Mouse (Mus musculus) forebrain, embryonic 11.5 days (tissue): ENCODE measurements around the gene 2610507B11Rik. TPM values are rescaled to one million over a fixed set of nuclear protein-coding genes. Genes with fewer than 3 reads are reported as not detected.

Experiments
- ATAC-seq: fragments of 200-750 bp; cut with Nextera tagmentation; replicated peaks from 2 replicates; pipeline ENCODE4 v1.8.0; 2017; ENCODE audit warnings: moderate TSS enrichment; ENCODE audit not compliant: low FRiP score
- DNase-seq: peaks from one replicate; pipeline ENCODE4 v3.0.0-alpha.2; 2017; ENCODE audit warnings: low spot score
- H3K27ac ChIP-seq: fragments of 300-500 bp; sonication (generic); 2 replicates; pipeline ENCODE4 v1.5.1; 2014; ENCODE audit warnings: low read depth, low read length
- H3K27me3 ChIP-seq: fragments of 300-500 bp; sonication (generic); 2 replicates; pipeline ENCODE4 v1.6.1; 2014; ENCODE audit warnings: mild to moderate bottlenecking, low read length, mixed read lengths; ENCODE audit not compliant: control insufficient read depth, insufficient read depth
- H3K36me3 ChIP-seq: fragments of 300-500 bp; sonication (generic); 2 replicates; pipeline ENCODE4 v1.6.1; 2014; ENCODE audit warnings: mild to moderate bottlenecking, low read length, moderate library complexity, mixed read lengths; ENCODE audit not compliant: control insufficient read depth, insufficient read depth
- H3K4me1 ChIP-seq: fragments of 300-500 bp; sonication (generic); replicated peaks from 2 replicates; pipeline ENCODE4 v1.6.1; 2014; ENCODE audit warnings: low read length, mixed read lengths; ENCODE audit not compliant: control insufficient read depth, insufficient read depth
- H3K4me2 ChIP-seq: fragments of 300-500 bp; sonication (generic); 2 replicates; pipeline ENCODE4 v1.6.1; 2014; ENCODE audit warnings: low read depth, mild to moderate bottlenecking, low read length, moderate library complexity, mixed read lengths; ENCODE audit not compliant: severe bottlenecking
- H3K4me3 ChIP-seq: fragments of 300-500 bp; sonication (generic); 2 replicates; pipeline ENCODE4 v1.5.1; 2014; ENCODE audit warnings: low read depth, low read length
- H3K9ac ChIP-seq: fragments of 300-500 bp; sonication (generic); 2 replicates; pipeline ENCODE4 v1.6.1; 2014; ENCODE audit warnings: low read length
- H3K9me3 ChIP-seq: fragments of 300-500 bp; sonication (generic); 2 replicates; pipeline ENCODE4 v1.6.1; 2016; ENCODE audit warnings: low read length, mixed read lengths; ENCODE audit not compliant: control insufficient read depth
- WGBS: fragments of 180-500 bp; shearing (Covaris S2); extraction: QIAGEN DNeasy Blood & Tissue Kit; methylation state at CpG from one replicate; pipeline ENCODE4 v1.1.7; 2014; 5-methylcytosine and 5-hydroxymethylcytosine counted together
- polyA plus RNA-seq: library from polyadenylated mRNA; unstranded; fragments of >200 nt; fragmentation: Nextera tagmentation; extraction: Ambion mirVana; gene quantifications from 2 replicates; pipeline ENCODE4 v1.2.1, GENCODE M21; 2014

The 2610507B11Rik gene
- polyA plus RNA-seq, 1 experiment from 2014 or later, result 84.6 TPM

DNA sequence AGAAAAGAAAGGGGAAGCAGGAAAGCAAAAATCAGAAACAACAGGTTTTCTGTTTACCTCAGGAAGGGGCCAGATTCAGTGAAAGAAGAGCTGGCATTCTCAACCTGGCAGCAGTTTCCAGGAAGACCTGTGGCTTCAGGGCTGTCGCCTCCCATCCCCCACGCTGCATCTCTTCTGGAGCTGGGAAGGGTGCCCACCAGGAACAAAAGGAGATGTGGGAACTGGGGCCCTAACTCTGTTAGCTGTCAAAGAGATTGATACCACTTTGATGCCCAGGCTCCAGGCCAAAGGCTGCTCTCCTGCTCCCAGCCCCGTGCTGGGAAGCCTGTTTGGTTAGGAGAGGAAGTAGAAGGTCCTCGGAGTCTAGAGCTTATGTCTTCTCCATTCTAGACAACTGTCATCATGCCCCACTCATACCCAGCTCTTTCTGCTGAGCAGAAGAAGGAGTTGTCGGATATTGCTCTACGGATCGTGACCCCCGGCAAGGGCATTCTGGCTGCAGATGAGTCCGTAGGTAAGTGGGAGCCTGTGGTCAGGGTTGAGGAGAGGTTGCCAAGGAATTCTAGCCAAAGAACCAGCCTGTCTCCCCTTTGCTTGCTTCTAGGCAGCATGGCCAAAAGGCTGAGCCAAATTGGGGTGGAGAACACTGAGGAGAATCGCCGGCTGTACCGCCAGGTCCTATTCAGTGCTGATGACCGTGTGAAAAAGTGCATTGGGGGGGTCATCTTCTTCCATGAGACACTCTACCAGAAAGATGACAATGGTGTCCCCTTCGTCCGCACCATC, 62.6 kb downstream of the 2610507B11Rik start:
- peaks cover 7% of the 10 kb centered on the region; the same call in 1 of the 2 replicates for H3K4me1 ChIP-seq
- H3K9ac ChIP-seq, result no peak overlapping the region
- no peak overlapping the region for H3K27ac ChIP-seq
- peaks cover 3% of the 10 kb centered on the region; the same call in 1 of the 2 replicates for H3K36me3 ChIP-seq
- H3K27me3 ChIP-seq, result no peaks in the 10 kb centered on the region
- 88% methylated on average over 15 of the region's 15 CpGs for WGBS
- ATAC-seq, result no peak
- DNase-seq, result no peak
- no peak overlapping the region for H3K4me3 ChIP-seq
- no peak overlapping the region for H3K4me2 ChIP-seq
- no peaks in the 10 kb centered on the region for H3K9me3 ChIP-seq

DNA sequence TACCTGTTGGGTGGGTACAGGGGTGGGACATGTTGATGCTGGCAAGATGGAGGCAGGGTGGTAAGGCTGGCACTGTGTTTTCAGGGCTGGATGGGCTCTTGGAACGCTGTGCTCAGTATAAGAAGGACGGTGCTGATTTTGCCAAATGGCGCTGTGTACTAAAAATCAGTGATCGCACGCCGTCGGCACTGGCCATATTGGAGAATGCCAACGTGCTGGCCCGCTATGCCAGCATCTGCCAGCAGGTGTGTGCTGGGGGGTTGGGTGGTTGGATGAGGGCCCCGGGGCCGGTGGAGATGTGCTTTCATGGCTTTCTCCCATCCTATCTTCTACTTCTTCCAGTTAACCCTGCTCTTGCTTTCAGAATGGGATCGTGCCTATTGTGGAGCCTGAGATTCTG, 63.4 kb downstream of the 2610507B11Rik start:
- Histone ChIP-seq H3K9ac (no peak overlapping the region), H3K4me3 (no peak overlapping the region), H3K9me3 (no peaks in the 10 kb centered on the region), H3K4me2 (no peak overlapping the region), H3K27me3 (no peaks in the 10 kb centered on the region), H3K27ac (no peak overlapping the region), H3K4me1 (peaks cover 7% of the 10 kb centered on the region; the same call in 1 of the 2 replicates), H3K36me3 (no peaks in the 10 kb centered on the region; the same call in 1 of the 2 replicates)
- DNase-seq (no peak), ATAC-seq (no peak)
- WGBS, result 94% methylated on average over 12 of the region's 12 CpGs

GRCm38 (mm10) chr11:78327215-78327614, 65.7 kb downstream of the 2610507B11Rik start:
- no peaks in the 10 kb centered on the region for H3K9me3 ChIP-seq
- no peak overlapping the region for H3K4me3 ChIP-seq
- no peaks in the 10 kb centered on the region; the same call in 1 of the 2 replicates for H3K36me3 ChIP-seq
- H3K4me1 ChIP-seq, result peaks cover 7% of the 10 kb centered on the region; the same call in 1 of the 2 replicates
- H3K4me2 ChIP-seq, result no peak overlapping the region
- H3K27ac ChIP-seq, result no peak overlapping the region
- H3K9ac ChIP-seq, result no peak overlapping the region
- 94% methylated on average over 4 of the region's 4 CpGs for WGBS
- no peak for ATAC-seq
- DNase-seq, result no peak
- no peaks in the 10 kb centered on the region for H3K27me3 ChIP-seq

- Histone ChIP-seq H3K4me2 (peak within 1 kb of the TSS; percentile 90), H3K27ac (no peak within 1 kb of the TSS), H3K9ac (peak within 1 kb of the TSS; percentile 80), H3K4me3 (peak within 1 kb of the TSS; percentile 85), H3K36me3 (peaks cover 2% of the 10 kb centered on the region; the same call in 1 of the 2 replicates), H3K4me1 (peaks cover 3% of the 10 kb centered on the region; the same call in 1 of the 2 replicates), H3K9me3 (no peaks in the 10 kb centered on the region), H3K27me3 (no peaks in the 10 kb centered on the region)
- ATAC-seq (peak; percentile 95), DNase-seq (peak; percentile 98)
- 15% methylated on average over 37 of the region's 37 CpGs for WGBS
Observed at GRCm38 (mm10) chr11:78327634-78328511, 66.3 kb downstream of the 2610507B11Rik start, which contains the start of gene Pigs. Pigs (plus strand) TSS chr11:78328415.

DNA sequence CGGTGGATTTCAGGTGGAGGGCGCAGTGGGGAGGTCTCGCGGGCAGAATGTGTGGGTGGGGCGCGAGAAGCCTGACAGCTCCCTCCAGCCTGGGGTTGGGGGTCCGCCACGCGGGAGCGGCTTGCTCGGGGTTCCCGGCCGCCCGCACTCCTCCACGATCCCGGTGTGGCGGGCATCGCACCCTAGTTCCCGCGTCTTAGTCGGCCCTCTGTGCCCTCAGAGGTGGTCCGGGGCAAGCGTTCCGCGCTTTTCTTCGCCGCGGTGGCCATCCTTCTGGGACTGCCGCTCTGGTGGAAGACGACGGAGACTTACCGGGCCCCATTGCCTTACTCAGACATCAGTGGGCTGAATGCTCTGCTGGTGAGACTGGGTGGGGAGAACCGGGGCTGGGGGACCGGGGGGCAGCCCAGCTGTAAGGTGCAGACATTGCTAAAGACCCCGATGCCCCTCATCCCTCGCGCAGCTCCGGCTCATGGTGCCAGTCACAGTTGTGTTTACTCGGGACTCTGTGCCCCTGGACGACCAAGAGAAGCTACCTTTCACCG, 67.0 kb downstream of the 2610507B11Rik start:
- DNase-seq, result no peak
- no peaks in the 10 kb centered on the region for H3K9me3 ChIP-seq
- peaks cover 5% of the 10 kb centered on the region; the same call in 1 of the 2 replicates for H3K36me3 ChIP-seq
- peaks cover 3% of the 10 kb centered on the region; the same call in 1 of the 2 replicates for H3K4me1 ChIP-seq
- H3K27ac ChIP-seq, result no peak overlapping the region
- H3K4me3 ChIP-seq, result peak overlapping the region; percentile 85
- peak overlapping the region; percentile 90 for H3K4me2 ChIP-seq
- WGBS, result 1% methylated on average over 37 of the region's 41 CpGs
- H3K9ac ChIP-seq, result peak overlapping the region; percentile 80
- ATAC-seq, result no peak; the same call in 1 of the 2 replicates
- no peaks in the 10 kb centered on the region for H3K27me3 ChIP-seq

DNA sequence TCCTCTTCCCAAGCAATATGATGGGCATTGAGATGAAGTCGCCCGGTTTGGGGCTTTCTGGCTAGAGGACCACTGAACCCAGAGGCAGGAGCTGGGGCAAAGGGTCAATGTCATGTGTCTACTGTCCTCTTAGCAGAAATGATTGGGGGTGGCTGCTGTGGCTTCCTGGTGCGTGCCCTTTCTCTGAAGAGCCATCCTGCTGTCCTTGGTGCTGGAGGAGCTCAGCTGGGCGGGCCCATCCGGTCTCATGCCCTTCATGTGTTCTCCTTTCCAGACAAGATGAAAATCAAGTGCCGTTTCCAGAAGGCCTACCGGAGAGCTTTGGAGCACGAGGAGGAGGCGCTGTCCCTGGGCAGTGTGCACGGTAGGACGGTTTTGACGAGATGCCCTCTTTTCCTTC, 71.1 kb downstream of the 2610507B11Rik start:
- H3K36me3 ChIP-seq, result peaks cover 11% of the 10 kb centered on the region; the same call in 1 of the 2 replicates
- no peak overlapping the region for H3K4me3 ChIP-seq
- 96% methylated on average over 12 of the region's 12 CpGs for WGBS
- ATAC-seq (no peak), DNase-seq (no peak)
- no peaks in the 10 kb centered on the region for H3K27me3 ChIP-seq
- H3K9me3 ChIP-seq, result no peaks in the 10 kb centered on the region
- peaks cover 3% of the 10 kb centered on the region; the same call in 1 of the 2 replicates for H3K4me1 ChIP-seq
- no peak overlapping the region for H3K9ac ChIP-seq
- no peak overlapping the region for H3K4me2 ChIP-seq
- H3K27ac ChIP-seq, result no peak overlapping the region

GRCm38 (mm10) chr11:78333992-78334391, 72.4 kb downstream of the 2610507B11Rik start:
- Histone ChIP-seq H3K9ac (no peak overlapping the region), H3K27me3 (no peaks in the 10 kb centered on the region), H3K4me3 (no peak overlapping the region), H3K4me2 (no peak overlapping the region), H3K4me1 (peaks cover 1% of the 10 kb centered on the region; the same call in 1 of the 2 replicates), H3K36me3 (peaks cover 13% of the 10 kb centered on the region; the same call in 1 of the 2 replicates), H3K9me3 (no peaks in the 10 kb centered on the region), H3K27ac (no peak overlapping the region)
- ATAC-seq, result no peak
- DNase-seq, result no peak
- WGBS, result 96% methylated on average over 5 of the region's 5 CpGs

- Histone ChIP-seq H3K9me3 (no peaks in the 10 kb centered on the region), H3K4me1 (no peaks in the 10 kb centered on the region), H3K36me3 (peaks cover 13% of the 10 kb centered on the region; the same call in 1 of the 2 replicates), H3K4me3 (no peak overlapping the region), H3K9ac (no peak overlapping the region), H3K27ac (no peak overlapping the region), H3K27me3 (no peaks in the 10 kb centered on the region), H3K4me2 (no peak overlapping the region)
- no peak for DNase-seq
- 93% methylated on average over 8 of the region's 8 CpGs for WGBS
- ATAC-seq, result no peak
Observed at GRCm38 (mm10) chr11:78337040-78337439, 75.5 kb downstream of the 2610507B11Rik start.
